Comparison of ENCODE assay signal across 18 mouse cellular contexts in the genomic region with DNA sequence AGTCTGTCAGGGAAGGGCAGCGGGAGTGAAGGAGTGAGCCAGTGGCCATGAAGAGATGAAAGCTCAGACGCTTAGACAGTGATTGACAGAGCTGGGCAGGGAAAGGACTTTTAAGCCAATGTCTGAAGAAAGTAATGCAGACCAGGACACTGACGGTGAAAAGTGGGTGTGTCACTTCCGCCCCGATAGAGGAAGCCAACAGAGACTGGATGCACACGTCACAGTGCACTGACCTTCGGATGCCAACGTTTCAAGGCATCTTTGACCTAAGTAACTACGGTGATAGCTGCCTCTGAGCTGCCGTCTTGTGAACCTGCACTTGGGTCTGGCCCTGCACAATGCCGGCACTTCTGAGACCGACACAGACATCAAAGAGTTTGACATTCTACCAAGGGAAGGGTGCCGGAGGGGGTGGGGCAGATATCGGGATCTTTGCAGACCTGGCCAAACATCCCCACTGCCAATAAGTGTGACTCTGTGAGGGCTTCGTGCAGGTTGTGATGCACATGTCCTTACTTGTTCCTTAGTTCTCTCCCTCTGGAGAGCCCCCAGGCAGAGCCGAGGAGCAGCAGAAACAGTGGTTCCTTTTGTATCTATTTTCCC. TPM values are rescaled to one million over a fixed set of nuclear protein-coding genes. Genes with fewer than 3 reads are reported as not detected.
A peak's percentile ranks its signal among the peaks of the same experiment; 100 is the strongest.
DNase-seq lines count a peak whose midpoint lies in the region; ATAC-seq lines count a peak whose summit lies in the region.
"Had no signal": no experiment of that assay in that cellular context is flagged by ENCODE, and none has a peak within 500 bp of the region (broad histone marks: within the 10 kb centered on the region; RNA-seq: fewer than 3 reads in every experiment).

No protein-coding gene starts in this region.

- no peaks in the 10 kb centered on the region for H3K36me3 ChIP-seq in forebrain, embryonic 11.5 days (ENCODE audit: control insufficient read depth, insufficient read depth, low read length)
- no peaks in the 10 kb centered on the region for H3K36me3 ChIP-seq in forebrain, embryonic 16.5 days (ENCODE audit: control insufficient read depth, insufficient read depth)
- peaks cover 8% of the 10 kb centered on the region; the same call in 1 of the 2 replicates for H3K36me3 ChIP-seq in kidney, embryonic 14.5 days (ENCODE audit: control insufficient read depth, insufficient read depth, low read length)
- H3K36me3 ChIP-seq in midbrain, embryonic 11.5 days (ENCODE audit: control insufficient read depth, insufficient read depth, low read length): peaks cover 4% of the 10 kb centered on the region; the same call in 1 of the 2 replicates
- H3K36me3 ChIP-seq in limb, embryonic 10.5 days: peaks cover 64% of the 10 kb centered on the region
- H3K36me3 ChIP-seq: embryonic facial prominence, embryonic 15.5 days had no signal

- H3K4me2 ChIP-seq in forebrain, embryonic 11.5 days (ENCODE audit: low read depth, low read length, severe bottlenecking): no peak overlapping the region
- H3K4me2 ChIP-seq in forebrain, embryonic 16.5 days (ENCODE audit: low read length): no peak overlapping the region
- no peak overlapping the region for H3K4me2 ChIP-seq in kidney, embryonic 14.5 days (replicated peaks; ENCODE audit: low read depth, low read length)
- H3K4me2 ChIP-seq in midbrain, embryonic 11.5 days: no peak overlapping the region
- H3K4me2 ChIP-seq: embryonic facial prominence, embryonic 15.5 days; limb, embryonic 12.5 days had no signal

- no peak overlapping the region for H3K4me3 ChIP-seq in forebrain, embryonic 11.5 days (ENCODE audit: low read depth, low read length)
- no peak overlapping the region for H3K4me3 ChIP-seq in forebrain, embryonic 16.5 days (replicated peaks; ENCODE audit: low read length)
- H3K4me3 ChIP-seq in kidney, embryonic 14.5 days (ENCODE audit: low read length): no peak overlapping the region
- no peak overlapping the region for H3K4me3 ChIP-seq in midbrain, embryonic 11.5 days (ENCODE audit: low read depth, low read length)
- H3K4me3 ChIP-seq in limb, embryonic 10.5 days: no peak overlapping the region
- H3K4me3 ChIP-seq: embryonic facial prominence, embryonic 15.5 days; limb, embryonic 12.5 days had no signal

- DNase-seq in forebrain, embryonic 11.5 days (ENCODE audit: low spot score): no peak
- DNase-seq in kidney, postnatal 25 days: no peak
- DNase-seq in R1 (ENCODE audit: low read depth, low spot score): peak; percentile 80
- no peak for DNase-seq in midbrain, embryonic 11.5 days (ENCODE audit: low spot score, missing footprints)
- no peak for DNase-seq in limb, embryonic 10.5 days (ENCODE audit: low spot score)
- DNase-seq in cerebellum, adult 11-12 months: no peak
- DNase-seq: cerebellum, postnatal 36 days; heart, adult 18-20 months; kidney, postnatal 14 days; right cerebral cortex, adult 18-20 months had no signal

- no peak overlapping the region for H3K27ac ChIP-seq in forebrain, embryonic 11.5 days (ENCODE audit: low read depth, low read length)
- H3K27ac ChIP-seq in forebrain, embryonic 16.5 days (ENCODE audit: low read length): no peak overlapping the region
- H3K27ac ChIP-seq in kidney, embryonic 14.5 days (ENCODE audit: low read depth, low read length): no peak overlapping the region
- no peak overlapping the region for H3K27ac ChIP-seq in midbrain, embryonic 11.5 days (ENCODE audit: low read depth, low read length)
- H3K27ac ChIP-seq in limb, embryonic 10.5 days: no peak overlapping the region
- H3K27ac ChIP-seq: embryonic facial prominence, embryonic 15.5 days; limb, embryonic 12.5 days had no signal

- no peak overlapping the region for H3K9ac ChIP-seq in forebrain, embryonic 11.5 days (ENCODE audit: low read length)
- no peak overlapping the region for H3K9ac ChIP-seq in forebrain, embryonic 16.5 days (replicated peaks; ENCODE audit: low read depth, low read length)
- no peak overlapping the region for H3K9ac ChIP-seq in kidney, embryonic 14.5 days (ENCODE audit: low read depth, low read length)
- no peak overlapping the region for H3K9ac ChIP-seq in midbrain, embryonic 11.5 days (ENCODE audit: low read length)
- H3K9ac ChIP-seq: embryonic facial prominence, embryonic 15.5 days; limb, embryonic 12.5 days had no signal

- H3K9me3 ChIP-seq in forebrain, embryonic 11.5 days (ENCODE audit: control insufficient read depth, low read length): no peaks in the 10 kb centered on the region
- no peaks in the 10 kb centered on the region for H3K9me3 ChIP-seq in forebrain, embryonic 16.5 days (ENCODE audit: control insufficient read depth, low read length)
- H3K9me3 ChIP-seq in kidney, embryonic 14.5 days (ENCODE audit: control insufficient read depth, low read length): no peaks in the 10 kb centered on the region
- no peaks in the 10 kb centered on the region for H3K9me3 ChIP-seq in midbrain, embryonic 11.5 days (ENCODE audit: control insufficient read depth, low read length)
- no peaks in the 10 kb centered on the region for H3K9me3 ChIP-seq in limb, embryonic 10.5 days (replicated peaks)
- H3K9me3 ChIP-seq: embryonic facial prominence, embryonic 15.5 days; limb, embryonic 12.5 days had no signal

- peak; percentile 28; the same call in 1 of the 2 replicates for ATAC-seq in forebrain, embryonic 11.5 days (replicated peaks; ENCODE audit: low FRiP score)
- ATAC-seq in forebrain, embryonic 16.5 days: no peak
- ATAC-seq in kidney, embryonic 14.5 days (ENCODE audit: low FRiP score, low TSS enrichment): 0 out of 2 replicates have a peak, but pooled peaks have one; percentile 14
- ATAC-seq in midbrain, embryonic 11.5 days (ENCODE audit: low FRiP score): peak; percentile 17; the same call in 1 of the 2 replicates
- ATAC-seq: activated CD4-positive, CD25-positive, alpha-beta regulatory T cell, adult 4 months; hindbrain, embryonic 16.5 days had no signal

- 26% methylated on average over 16 of the region's 16 CpGs for WGBS in forebrain, embryonic 11.5 days
- 24% methylated on average over 16 of the region's 16 CpGs for WGBS in forebrain, embryonic 16.5 days
- WGBS in kidney, embryonic 14.5 days: 60% methylated on average over 16 of the region's 16 CpGs
- whole genome bisulfite sequencing in midbrain, embryonic 11.5 days: 36% methylated on average over 16 of the region's 16 CpGs
- WGBS in limb, embryonic 10.5 days: 63% methylated on average over 16 of the region's 16 CpGs

- no peaks in the 10 kb centered on the region for H3K27me3 ChIP-seq in forebrain, embryonic 11.5 days (ENCODE audit: control insufficient read depth, insufficient read depth, low read length)
- no peaks in the 10 kb centered on the region for H3K27me3 ChIP-seq in forebrain, embryonic 16.5 days (replicated peaks; ENCODE audit: control insufficient read depth, insufficient read depth, low read length)
- H3K27me3 ChIP-seq in kidney, embryonic 14.5 days (ENCODE audit: control insufficient read depth, insufficient read depth, low read length): no peaks in the 10 kb centered on the region
- no peaks in the 10 kb centered on the region for H3K27me3 ChIP-seq in midbrain, embryonic 11.5 days (ENCODE audit: control insufficient read depth, insufficient read depth, low read length)
- no peaks in the 10 kb centered on the region for H3K27me3 ChIP-seq in limb, embryonic 10.5 days (ENCODE audit: low read depth, poor library complexity, severe bottlenecking)
- H3K27me3 ChIP-seq: embryonic facial prominence, embryonic 15.5 days; limb, embryonic 12.5 days had no signal

- peaks cover 22% of the 10 kb centered on the region for H3K4me1 ChIP-seq in forebrain, embryonic 11.5 days (replicated peaks; ENCODE audit: control insufficient read depth, insufficient read depth, low read length)
- H3K4me1 ChIP-seq in forebrain, embryonic 16.5 days (replicated peaks; ENCODE audit: control insufficient read depth, insufficient read depth, low read length): peaks cover 21% of the 10 kb centered on the region
- peaks cover 34% of the 10 kb centered on the region for H3K4me1 ChIP-seq in kidney, embryonic 14.5 days (ENCODE audit: control insufficient read depth, insufficient read depth, low read length)
- H3K4me1 ChIP-seq in midbrain, embryonic 11.5 days (ENCODE audit: control insufficient read depth, insufficient read depth, low read length): peaks cover 35% of the 10 kb centered on the region
- peaks cover 51% of the 10 kb centered on the region for H3K4me1 ChIP-seq in limb, embryonic 10.5 days

RNA-seq across cellular contexts. Expression of a gene that starts 17.4 kb away (rescaled TPM):
- polyA plus RNA-seq in forebrain, embryonic 11.5 days (2014; fragmentation: Nextera tagmentation; extraction: Ambion mirVana): 30.7 and 32.3 TPM in 2 replicates
- 9.5 and 13.5 TPM in 2 replicates for polyA plus RNA-seq in forebrain, embryonic 16.5 days (2015; fragmentation: Nextera tagmentation; extraction: Ambion mirVana)
- 25.8 and 31.1 TPM in 2 replicates for polyA plus RNA-seq in kidney, embryonic 14.5 days (2014; fragmentation: Nextera tagmentation; extraction: Ambion mirVana)
- polyA plus RNA-seq in midbrain, embryonic 11.5 days (2014; fragmentation: Nextera tagmentation; extraction: Ambion mirVana): 35.7 and 40.2 TPM in 2 replicates
- polyA plus RNA-seq in limb, embryonic 10.5 days (2016; fragmentation: Nextera tagmentation; extraction: Ambion mirVana): 36.3 and 40.6 TPM in 2 replicates

RNA-seq across cellular contexts. Expression of a gene that starts 40.9 kb away (rescaled TPM):
- polyA plus RNA-seq in forebrain, embryonic 11.5 days (2014; fragmentation: Nextera tagmentation; extraction: Ambion mirVana): 7.4 and 8.5 TPM in 2 replicates
- 2.7 and 3.3 TPM in 2 replicates for polyA plus RNA-seq in forebrain, embryonic 16.5 days (2015; fragmentation: Nextera tagmentation; extraction: Ambion mirVana)
- polyA plus RNA-seq in kidney, embryonic 14.5 days (2014; fragmentation: Nextera tagmentation; extraction: Ambion mirVana): 9.0 and 9.9 TPM in 2 replicates
- 10.1 and 11.3 TPM in 2 replicates for polyA plus RNA-seq in midbrain, embryonic 11.5 days (2014; fragmentation: Nextera tagmentation; extraction: Ambion mirVana)
- polyA plus RNA-seq in limb, embryonic 10.5 days (2016; fragmentation: Nextera tagmentation; extraction: Ambion mirVana): 9.7 and 11.2 TPM in 2 replicates
- polyA plus RNA-seq: activated CD4-positive, CD25-positive, alpha-beta regulatory T cell, adult 4 months had no signal

RNA-seq across cellular contexts. Expression of a gene that starts 55.4 kb away (rescaled TPM):
- not detected in 2 replicates for polyA plus RNA-seq in forebrain, embryonic 11.5 days (2014; fragmentation: Nextera tagmentation; extraction: Ambion mirVana)
- not detected in 2 replicates for polyA plus RNA-seq in forebrain, embryonic 16.5 days (2015; fragmentation: Nextera tagmentation; extraction: Ambion mirVana)
- polyA plus RNA-seq in kidney, embryonic 14.5 days (2014; fragmentation: Nextera tagmentation; extraction: Ambion mirVana): not detected in 2 replicates
- not detected in 2 replicates for polyA plus RNA-seq in midbrain, embryonic 11.5 days (2014; fragmentation: Nextera tagmentation; extraction: Ambion mirVana)
- polyA plus RNA-seq in limb, embryonic 10.5 days (2016; fragmentation: Nextera tagmentation; extraction: Ambion mirVana): not detected in 2 replicates
- polyA plus RNA-seq: activated CD4-positive, CD25-positive, alpha-beta regulatory T cell, adult 4 months; hindbrain, embryonic 16.5 days; limb, embryonic 12.5 days; liver, embryonic 16.5 days; neural tube, embryonic 14.5 days had no signal
